Mouse (Mus musculus) embryonic fibroblast, embryonic 13.5 days (primary cell): Measurements from ENCODE around the gene Ndufb5.

Experiments
- CTCF ChIP-seq: IDR thresholded peaks from 2 replicates; pipeline ENCODE4 v1.5.1; 2011; ENCODE audit warnings: mild to moderate bottlenecking, control low read depth, low read length, moderate library complexity, borderline replicate concordance; ENCODE audit not compliant: insufficient read depth
- POLR2A ChIP-seq: IDR thresholded peaks from 2 replicates; pipeline ENCODE4 v1.6.1; 2011; ENCODE audit warnings: low read depth, mild to moderate bottlenecking, control low read depth, low read length, moderate library complexity

DNA sequence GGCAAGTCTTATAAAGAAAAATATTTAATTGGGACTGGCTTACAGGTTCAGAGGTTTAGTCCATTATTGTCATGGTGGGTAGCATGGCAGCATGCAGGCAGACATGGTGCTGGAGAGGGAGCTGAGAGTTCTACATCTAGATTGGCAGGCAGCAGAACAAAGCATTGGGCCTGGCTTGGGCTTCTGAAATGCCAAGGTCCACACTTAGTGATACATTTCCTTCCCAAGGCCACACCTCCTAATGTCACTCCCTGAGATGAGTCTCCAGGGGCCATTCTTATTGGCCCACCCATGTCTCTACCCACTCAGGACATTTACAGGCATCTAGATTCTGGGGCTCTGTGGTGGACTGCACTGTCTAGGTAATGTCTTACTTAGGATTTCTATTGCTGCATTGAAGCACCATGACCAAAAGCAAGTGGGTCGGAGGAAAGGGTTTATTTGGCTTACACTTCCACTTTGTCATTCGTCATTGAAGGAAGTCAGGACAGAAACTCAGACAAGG lies 5.5 kb downstream of the Ndufb5 start:
- TF ChIP-seq CTCF: no peak
- no peak for TF ChIP-seq POLR2A
